ENCODE assay signal across 8 mouse cellular contexts in the genomic region with DNA sequence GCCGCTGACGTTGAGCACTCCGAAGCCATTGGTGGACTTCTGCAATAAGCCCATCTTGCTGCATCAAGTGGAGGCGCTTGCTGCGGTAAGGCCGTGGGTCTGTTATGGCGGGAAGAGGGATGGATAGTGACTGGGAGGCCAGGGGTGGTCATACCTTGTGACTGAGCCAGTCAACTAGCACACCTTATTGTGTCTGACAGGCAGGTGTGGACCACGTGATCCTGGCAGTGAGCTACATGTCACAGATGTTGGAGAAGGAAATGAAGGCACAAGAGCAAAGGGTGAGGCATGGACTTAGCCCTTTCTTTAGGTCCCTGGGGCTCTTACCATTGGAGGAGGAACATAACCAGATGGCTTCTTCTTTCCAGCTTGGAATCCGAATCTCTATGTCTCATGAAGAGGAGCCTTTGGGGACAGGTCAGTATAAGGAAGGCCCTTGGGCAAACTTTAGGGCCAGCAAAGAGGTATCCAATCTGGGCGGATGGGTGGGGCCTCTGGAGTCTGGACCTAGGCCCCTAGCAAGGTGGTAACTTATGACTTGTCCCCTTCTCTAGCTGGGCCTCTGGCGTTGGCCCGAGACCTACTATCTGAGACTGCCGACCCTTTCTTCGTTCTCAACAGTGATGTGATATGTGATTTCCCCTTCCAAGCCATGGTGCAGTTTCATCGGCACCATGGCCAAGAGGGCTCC. TPM values are rescaled to one million over a fixed set of nuclear protein-coding genes. Genes with fewer than 3 reads are reported as not detected.
DNase-seq lines count a peak whose midpoint lies in the region; ATAC-seq lines count a peak whose summit lies in the region.

No protein-coding gene starts in this region.

- H3K4me1 ChIP-seq in lung, embryonic 15.5 days = peaks cover 36% of the 10 kb centered on the region
- H3K4me1 ChIP-seq in hindbrain, embryonic 15.5 days (replicated peaks) = peaks cover 38% of the 10 kb centered on the region
- H3K4me1 ChIP-seq in midbrain, embryonic 15.5 days = peaks cover 33% of the 10 kb centered on the region

- peaks cover 40% of the 10 kb centered on the region for H3K36me3 ChIP-seq in lung, embryonic 15.5 days
- H3K36me3 ChIP-seq in hindbrain, embryonic 15.5 days = peaks cover 32% of the 10 kb centered on the region
- peaks cover 24% of the 10 kb centered on the region for H3K36me3 ChIP-seq in midbrain, embryonic 15.5 days (replicated peaks)

- H3K9me3 ChIP-seq in lung, embryonic 15.5 days = no peaks in the 10 kb centered on the region
- no peaks in the 10 kb centered on the region for H3K9me3 ChIP-seq in hindbrain, embryonic 15.5 days
- no peaks in the 10 kb centered on the region for H3K9me3 ChIP-seq in midbrain, embryonic 15.5 days

- H3K9ac ChIP-seq in lung, embryonic 15.5 days = peak overlapping the region; percentile 79
- peak overlapping the region; percentile 64 for H3K9ac ChIP-seq in hindbrain, embryonic 15.5 days
- peak overlapping the region; percentile 54 for H3K9ac ChIP-seq in midbrain, embryonic 15.5 days

- peak overlapping the region; percentile 70 for H3K4me3 ChIP-seq in lung, embryonic 15.5 days
- peak overlapping the region; percentile 54 for H3K4me3 ChIP-seq in hindbrain, embryonic 15.5 days
- H3K4me3 ChIP-seq in midbrain, embryonic 15.5 days = peak overlapping the region; percentile 54

- H3K27ac ChIP-seq in lung, embryonic 15.5 days = peak overlapping the region; percentile 44; the same call in 1 of the 2 replicates
- H3K27ac ChIP-seq in hindbrain, embryonic 15.5 days (replicated peaks) = peak overlapping the region; percentile 81
- H3K27ac ChIP-seq in midbrain, embryonic 15.5 days = peak overlapping the region; percentile 56

- no peak; the same call in 1 of the 2 replicates for ATAC-seq in lung, embryonic 15.5 days (ENCODE audit: borderline replicate concordance, extremely low read depth, low FRiP score, low TSS enrichment)
- ATAC-seq in hindbrain, embryonic 15.5 days (ENCODE audit: low FRiP score, low read depth) = peak; percentile 6
- ATAC-seq in midbrain, embryonic 15.5 days (replicated peaks) = peak; percentile 31
- ATAC-seq in frontal cortex, adult (ENCODE audit: low TSS enrichment) = no peak

- H3K27me3 ChIP-seq in lung, embryonic 15.5 days = no peaks in the 10 kb centered on the region
- H3K27me3 ChIP-seq in hindbrain, embryonic 15.5 days = no peaks in the 10 kb centered on the region
- H3K27me3 ChIP-seq in midbrain, embryonic 15.5 days (replicated peaks) = no peaks in the 10 kb centered on the region

- 41% methylated on average over 15 of the region's 15 CpGs for WGBS in lung, embryonic 15.5 days
- 44% methylated on average over 15 of the region's 15 CpGs for WGBS in hindbrain, embryonic 15.5 days
- WGBS in midbrain, embryonic 15.5 days = 44% methylated on average over 15 of the region's 15 CpGs

- peak; percentile 3 for DNase-seq in adrenal gland, postnatal 14 days
- no peak for DNase-seq in adrenal gland, adult 8-10 months
- DNase-seq in lung, postnatal 10 days = no peak
- DNase-seq in left cerebral cortex, adult 18-20 months (ENCODE audit: low spot score in 2 of 2) = no peak

- peak overlapping the region; percentile 88 for H3K4me2 ChIP-seq in lung, embryonic 15.5 days
- H3K4me2 ChIP-seq in hindbrain, embryonic 15.5 days = peak overlapping the region; percentile 89
- H3K4me2 ChIP-seq in midbrain, embryonic 15.5 days = peak overlapping the region; percentile 95

RNA-seq across cellular contexts. Expression of a gene that starts 0.7 kb away (rescaled TPM):
- total RNA-seq in adrenal gland, postnatal 14 days (2021) = 20.2 and 20.9 TPM in 2 replicates
- 10 to 100 TPM; 23.5 to 31.6 (median 28.2) TPM for total RNA-seq in adrenal gland, adult 8-10 months (2022)
- polyA plus RNA-seq in lung, embryonic 15.5 days (2015; fragmentation: Nextera tagmentation; extraction: Ambion mirVana) = 28.6 and 30.9 TPM in 2 replicates
- 21.2 and 23.9 TPM in 2 replicates for polyA plus RNA-seq in hindbrain, embryonic 15.5 days (2015; fragmentation: Nextera tagmentation; extraction: Ambion mirVana)
- polyA plus RNA-seq in midbrain, embryonic 15.5 days (2015; fragmentation: Nextera tagmentation; extraction: Ambion mirVana) = 19.6 and 22.0 TPM in 2 replicates
- total RNA-seq in left cerebral cortex, adult 18-20 months (2021) = 10 to 100 TPM; 18.1 to 20.2 TPM

RNA-seq across cellular contexts. Expression of a gene that starts 3.3 kb away (rescaled TPM):
- 4.1 and 4.4 TPM in 2 replicates for total RNA-seq in adrenal gland, postnatal 14 days (2021)
- total RNA-seq in adrenal gland, adult 8-10 months (2022) = 1 to 10 TPM; 2.4 to 6.6 (median 4.1) TPM
- 2.5 and 2.9 TPM in 2 replicates for polyA plus RNA-seq in lung, embryonic 15.5 days (2015; fragmentation: Nextera tagmentation; extraction: Ambion mirVana)
- 2.6 and 2.9 TPM in 2 replicates for polyA plus RNA-seq in hindbrain, embryonic 15.5 days (2015; fragmentation: Nextera tagmentation; extraction: Ambion mirVana)
- 3.5 and 3.6 TPM in 2 replicates for polyA plus RNA-seq in midbrain, embryonic 15.5 days (2015; fragmentation: Nextera tagmentation; extraction: Ambion mirVana)
- total RNA-seq in left cerebral cortex, adult 18-20 months (2021) = 1 to 10 TPM; 1.2 to 1.7 TPM

RNA-seq across cellular contexts. Expression of a gene that starts 30.5 kb away (rescaled TPM):
- total RNA-seq in adrenal gland, postnatal 14 days (2021) = 1.4 and 20.2 TPM in 2 replicates
- under 1 TPM in 1 of 4 experiments, not detected in 3; 0.10 TPM for total RNA-seq in adrenal gland, adult 8-10 months (2022)
- 0.25 and 0.35 TPM in 2 replicates for polyA plus RNA-seq in lung, embryonic 15.5 days (2015; fragmentation: Nextera tagmentation; extraction: Ambion mirVana)
- 0.18 TPM in 1 of 2 replicates, not detected in the other for polyA plus RNA-seq in hindbrain, embryonic 15.5 days (2015; fragmentation: Nextera tagmentation; extraction: Ambion mirVana)
- polyA plus RNA-seq in midbrain, embryonic 15.5 days (2015; fragmentation: Nextera tagmentation; extraction: Ambion mirVana) = not detected in 2 replicates
- total RNA-seq in left cerebral cortex, adult 18-20 months (2021) = not detected

RNA-seq across cellular contexts. Expression of a gene that starts 33.4 kb away (rescaled TPM):
- 54.2 and 66.6 TPM in 2 replicates for total RNA-seq in adrenal gland, postnatal 14 days (2021)
- 100 to 1,000 TPM in 1 of 4 experiments, 10 to 100 TPM in 3; 68.2 to 108 (median 86.5) TPM for total RNA-seq in adrenal gland, adult 8-10 months (2022)
- 22.3 and 28.4 TPM in 2 replicates for polyA plus RNA-seq in lung, embryonic 15.5 days (2015; fragmentation: Nextera tagmentation; extraction: Ambion mirVana)
- polyA plus RNA-seq in hindbrain, embryonic 15.5 days (2015; fragmentation: Nextera tagmentation; extraction: Ambion mirVana) = 48.9 TPM in 2 replicates
- polyA plus RNA-seq in midbrain, embryonic 15.5 days (2015; fragmentation: Nextera tagmentation; extraction: Ambion mirVana) = 54.7 and 55.0 TPM in 2 replicates
- 10 to 100 TPM; 83.8 to 86.7 TPM for total RNA-seq in left cerebral cortex, adult 18-20 months (2021)

RNA-seq across cellular contexts. Expression of a gene that starts 44.7 kb away (rescaled TPM):
- total RNA-seq in adrenal gland, postnatal 14 days (2021) = 76.2 and 76.5 TPM in 2 replicates
- total RNA-seq in adrenal gland, adult 8-10 months (2022) = 100 to 1,000 TPM; 104 to 125 (median 109) TPM
- polyA plus RNA-seq in lung, embryonic 15.5 days (2015; fragmentation: Nextera tagmentation; extraction: Ambion mirVana) = 57.8 and 59.1 TPM in 2 replicates
- polyA plus RNA-seq in hindbrain, embryonic 15.5 days (2015; fragmentation: Nextera tagmentation; extraction: Ambion mirVana) = 52.2 and 62.2 TPM in 2 replicates
- 54.7 and 61.3 TPM in 2 replicates for polyA plus RNA-seq in midbrain, embryonic 15.5 days (2015; fragmentation: Nextera tagmentation; extraction: Ambion mirVana)
- 10 to 100 TPM; 29.2 to 32.2 TPM for total RNA-seq in left cerebral cortex, adult 18-20 months (2021)

Comparison
In these comparisons a context has a peak if more than half of its experiments do, and no peak if none do; other contexts are left out.
1. ATAC-seq: peak in hindbrain, embryonic 15.5 days (single experiment) and midbrain, embryonic 15.5 days (single experiment); none in lung, embryonic 15.5 days (single experiment) and frontal cortex, adult (single experiment).
2. Peak in every context shown above with its lines, with median percentiles within 50 percentile points of each other: H3K27ac ChIP-seq, H3K4me2 ChIP-seq, H3K4me3 ChIP-seq and H3K9ac ChIP-seq.